Mouse (Mus musculus) liver (tissue): ENCODE data around the gene Gm21750.
"Not testable (repeated sequence)": the region's sequence is repeated elsewhere in the genome, so short reads cannot be mapped to it uniquely, and the experiment has no call there.

Experiments used
- DNase-seq: peaks from one replicate; pipeline ENCODE4 v3.0.0-alpha.2; 2020; ENCODE audit warnings: mixed read lengths

Gm21750 gene

DNA sequence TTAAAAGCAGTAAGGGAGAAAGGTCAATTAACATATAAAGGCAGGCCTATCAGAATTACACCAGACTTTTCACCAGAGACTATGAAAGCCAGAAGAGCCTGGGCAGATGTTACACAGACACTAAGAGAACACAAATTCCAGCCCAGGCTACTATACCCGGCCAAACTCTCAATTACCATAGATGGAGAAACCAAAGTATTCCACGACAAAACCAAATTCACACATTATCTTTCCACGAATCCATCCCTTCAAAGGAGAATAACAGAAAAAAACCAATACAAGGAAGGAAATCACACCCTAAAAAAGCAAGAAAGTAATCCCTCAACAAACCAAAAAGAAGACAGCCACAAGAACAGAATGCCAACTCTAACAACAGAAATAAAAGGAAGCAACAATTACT, at the start of gene Gm21750:
Gm21750 (plus strand) TSS at position 301 of the 400 bp plus-strand sequence.
- DNase-seq, result not testable (repeated sequence)

DNA sequence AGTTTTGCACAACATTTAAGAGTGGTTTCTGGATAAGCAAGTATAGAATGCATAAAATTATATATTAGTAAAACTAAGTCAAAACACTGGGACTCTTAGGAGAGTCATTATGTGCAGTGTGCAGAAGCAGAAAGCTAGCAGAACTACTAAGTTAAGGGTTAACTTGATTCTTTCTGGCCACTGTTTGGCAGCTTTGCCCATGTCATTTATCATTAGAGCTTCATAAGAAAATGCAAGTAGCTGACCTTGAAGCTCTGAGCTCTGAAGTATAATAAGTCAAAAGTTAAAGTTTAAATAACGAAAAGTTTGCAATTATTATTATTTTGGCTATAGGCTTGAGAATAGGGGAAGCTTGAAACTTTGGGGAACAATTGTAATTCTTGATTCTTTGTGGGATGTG, 46.1 kb upstream of the Gm21750 start:
- not testable (repeated sequence) for DNase-seq

DNA sequence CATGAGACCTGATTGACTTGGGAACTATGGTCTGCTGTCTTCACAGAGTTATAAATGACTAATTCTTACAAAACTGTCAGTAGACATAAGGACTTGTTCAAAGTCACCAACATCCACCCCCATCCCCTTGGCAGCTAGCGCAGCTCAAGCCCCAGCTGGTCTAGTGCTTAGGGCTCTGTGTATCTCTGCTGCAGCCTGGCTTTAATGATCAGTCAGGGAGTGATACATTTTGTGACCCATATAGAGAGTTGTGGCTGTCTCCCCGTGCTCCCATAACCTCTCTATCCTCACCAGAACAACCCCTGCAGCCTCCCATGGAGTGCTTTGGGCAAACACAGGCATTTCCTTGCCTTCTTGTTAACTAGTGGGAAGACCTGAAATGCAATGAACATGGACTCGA, 40.1 kb upstream of the Gm21750 start:
- no peak for DNase-seq

DNA sequence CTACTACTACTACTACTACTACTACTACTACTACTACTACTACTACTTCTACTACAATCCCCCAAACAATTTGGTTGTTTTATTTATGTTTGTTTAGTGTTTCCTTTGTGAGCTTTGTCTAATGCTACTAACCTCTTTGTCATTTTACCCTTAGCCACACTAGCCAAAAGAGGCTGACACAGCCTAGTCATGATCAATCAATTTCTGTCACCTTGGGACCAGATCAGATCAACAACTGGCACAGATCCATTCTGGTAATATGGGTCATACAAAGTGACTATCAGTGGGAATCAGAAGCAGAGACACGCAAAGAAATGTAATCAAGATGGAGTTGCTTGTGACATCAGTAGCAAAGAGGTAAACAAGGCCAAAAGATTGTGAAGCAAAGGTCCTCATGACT, 38.0 kb upstream of the Gm21750 start:
- DNase-seq, result no peak

DNA sequence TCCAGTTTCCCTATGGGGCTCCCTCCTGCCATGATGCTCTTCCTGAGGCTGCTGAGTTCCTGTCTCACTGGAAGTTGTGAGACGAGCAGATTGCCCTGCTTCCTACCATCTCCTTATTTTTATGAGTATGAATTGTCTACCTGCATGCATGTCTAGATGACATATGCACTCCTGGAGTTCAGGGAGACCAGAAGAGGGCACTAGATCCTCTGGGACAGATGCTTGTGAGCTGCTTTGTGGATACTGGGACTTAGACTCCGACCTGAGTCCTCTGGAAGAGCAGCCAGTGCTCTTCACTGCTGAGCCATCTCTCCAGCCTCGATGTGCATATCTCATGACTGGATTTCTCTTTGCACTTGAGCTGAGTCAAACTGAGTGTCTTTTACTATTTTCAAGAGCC, 35.6 kb upstream of the Gm21750 start:
- DNase-seq, result no peak

DNA sequence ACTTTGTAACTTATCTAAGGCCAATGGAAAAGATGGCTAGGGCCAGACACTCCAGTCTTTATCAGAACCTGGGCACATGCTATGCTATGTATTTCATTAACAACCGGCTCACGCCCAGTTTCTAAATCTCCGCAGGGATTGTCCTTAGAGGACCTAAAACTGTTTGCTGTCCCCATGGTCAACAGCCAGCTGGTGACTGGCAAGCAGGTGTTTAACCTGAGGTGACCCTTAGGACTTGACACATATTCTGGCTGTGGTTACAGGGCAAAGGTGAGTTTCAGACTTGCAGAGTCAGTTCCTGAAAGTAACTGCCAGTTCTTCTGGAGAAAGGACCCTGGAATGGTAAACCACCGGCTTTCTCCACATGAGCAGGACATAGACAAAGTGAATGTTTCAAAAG, 29.5 kb upstream of the Gm21750 start:
- DNase-seq, result no peak

DNA sequence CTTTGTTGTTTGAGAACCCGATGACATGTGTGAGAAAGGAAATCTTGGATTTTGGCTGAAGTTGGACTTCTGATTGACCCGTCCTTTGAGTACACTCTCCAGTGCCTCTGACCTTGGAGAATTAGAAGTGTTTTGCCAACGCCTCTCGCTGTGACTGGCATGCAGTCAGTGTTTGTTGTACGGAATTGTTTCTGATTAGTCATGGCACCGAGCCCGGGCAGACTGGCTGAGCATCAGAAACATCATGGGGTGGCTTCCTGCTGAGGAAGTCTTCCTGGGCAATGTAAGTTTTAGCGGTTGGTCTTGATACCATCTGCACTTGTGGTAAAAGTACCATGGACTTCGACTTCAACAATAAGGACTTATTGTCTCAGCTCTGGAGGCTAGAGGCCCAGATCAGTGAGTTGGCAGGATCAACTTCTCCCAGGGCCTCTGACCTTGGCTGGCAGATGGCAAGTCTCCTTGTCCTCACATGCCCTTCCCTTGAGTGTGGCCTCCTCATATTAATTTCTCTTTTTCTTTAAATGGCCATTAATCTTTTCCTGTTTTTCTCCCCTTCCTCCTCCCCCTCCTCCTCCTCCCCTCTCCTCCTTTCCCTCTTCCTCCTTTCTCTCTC, 28.3 kb upstream of the Gm21750 start:
- DNase-seq, result no peak

DNA sequence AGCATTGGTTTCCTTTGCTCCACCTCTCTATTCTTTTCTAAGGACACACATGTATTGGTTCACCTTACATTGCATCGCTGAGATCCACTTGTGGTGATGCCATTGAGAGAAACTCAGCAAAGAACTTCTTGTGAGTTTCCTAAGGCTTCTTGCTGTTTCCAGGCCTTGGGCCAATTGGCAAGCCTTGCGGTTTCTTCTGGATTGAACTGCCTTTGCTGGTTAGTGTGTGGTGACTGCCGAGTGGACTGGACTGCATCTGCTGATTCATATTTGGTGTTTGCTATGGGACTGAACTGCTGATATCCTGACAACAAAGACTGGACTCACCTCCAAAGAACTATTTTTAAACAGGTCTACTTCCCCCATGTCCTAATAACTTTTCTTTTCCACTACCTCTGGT, 26.7 kb upstream of the Gm21750 start:
- DNase-seq, result no peak

DNA sequence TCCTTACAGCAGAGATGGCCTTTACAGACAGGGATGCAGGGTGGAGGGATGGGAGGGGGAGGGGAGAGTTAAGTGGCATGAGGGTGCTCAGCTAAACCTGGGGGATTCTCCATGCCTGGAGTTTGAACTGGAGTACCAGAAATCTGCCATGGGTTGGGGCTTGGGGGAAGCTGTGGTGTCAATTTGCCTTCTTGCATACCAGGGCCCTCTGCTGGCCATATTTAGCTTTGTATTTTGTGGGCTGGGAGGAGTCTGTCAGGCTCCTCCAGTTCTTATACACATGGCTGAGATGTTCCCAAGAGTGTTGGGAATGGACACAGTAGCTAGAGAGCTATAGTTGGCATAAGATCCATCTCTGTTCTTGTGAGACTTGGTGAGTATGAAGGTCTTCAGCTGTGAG, 23.6 kb upstream of the Gm21750 start:
- DNase-seq, result no peak

DNA sequence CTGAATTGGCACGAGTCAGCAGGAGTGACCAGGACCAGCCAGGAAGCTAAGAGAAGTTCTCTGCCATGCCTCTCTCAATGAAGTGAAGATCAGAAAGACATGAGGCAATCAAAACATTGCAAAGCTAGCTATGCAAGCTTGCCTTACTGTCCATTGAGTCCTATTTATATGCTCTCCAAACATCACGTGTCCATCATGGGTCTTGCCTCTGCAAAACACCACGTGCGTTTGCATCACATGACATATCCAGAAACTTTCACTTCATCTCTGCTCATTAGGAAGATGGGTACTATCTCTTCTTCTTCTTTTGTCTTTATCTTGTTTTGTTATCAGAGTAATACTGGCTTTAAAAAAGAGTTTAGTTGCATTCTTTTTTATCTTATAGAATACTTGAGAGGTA, 10.8 kb upstream of the Gm21750 start:
- DNase-seq, result no peak

DNA sequence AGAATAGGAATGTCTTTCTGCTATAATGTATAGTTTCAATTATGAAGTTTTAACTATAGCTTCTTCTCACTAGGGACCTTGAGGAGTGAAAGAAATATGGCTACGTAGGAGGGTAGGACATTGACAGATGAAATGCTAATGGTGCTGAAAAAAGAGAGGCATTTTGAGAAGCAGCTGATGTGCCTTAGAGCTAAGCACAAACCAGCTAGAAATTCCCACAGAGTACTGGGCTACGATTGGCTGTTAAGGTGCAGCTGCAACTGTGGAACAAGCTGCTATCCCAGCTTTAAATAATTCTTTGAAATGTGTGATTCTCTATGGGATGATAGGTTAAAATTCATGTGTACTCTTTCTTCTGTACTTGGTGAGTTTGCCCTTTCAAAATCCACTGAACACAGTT, 9.1 kb downstream of the Gm21750 start:
- DNase-seq, result no peak

DNA sequence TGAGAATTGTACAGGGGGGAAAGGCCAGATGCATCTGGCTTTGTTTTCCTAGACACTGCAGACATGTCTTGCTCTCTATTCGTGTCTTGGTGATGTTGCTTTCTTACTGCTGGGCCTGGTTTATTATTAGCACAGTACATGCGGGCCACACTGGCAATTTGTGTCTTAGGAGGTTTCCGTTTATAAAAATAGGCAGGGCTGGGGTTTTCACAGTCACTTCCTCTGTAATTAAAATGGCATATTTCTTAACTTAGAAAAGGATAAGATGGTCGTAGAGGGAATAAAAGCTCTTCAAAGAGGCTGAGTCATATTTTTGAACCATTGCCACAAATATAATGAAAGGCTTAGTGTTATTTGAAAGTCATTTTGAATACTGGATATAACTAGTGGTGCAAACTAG, 26.7 kb downstream of the Gm21750 start:
- DNase-seq, result no peak

DNA sequence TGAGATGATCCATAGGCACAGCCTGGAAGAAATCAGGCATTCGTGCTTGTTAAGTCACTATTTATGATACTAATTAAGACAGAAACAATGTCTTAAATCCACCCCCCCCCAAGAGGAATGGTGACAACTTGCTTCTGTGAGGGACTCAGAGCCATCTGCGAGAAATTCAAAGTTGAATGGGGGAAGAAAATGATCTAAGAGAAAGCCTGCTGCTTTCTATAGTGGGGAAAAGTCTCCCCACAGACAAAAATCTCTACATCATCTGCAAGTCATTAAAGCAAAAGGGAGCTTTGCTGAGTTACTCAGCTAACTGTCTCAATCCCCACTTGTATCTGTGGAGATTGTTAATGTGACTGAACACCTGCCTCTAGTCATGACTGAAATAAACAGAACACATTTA, 27.4 kb downstream of the Gm21750 start:
- no peak for DNase-seq

DNA sequence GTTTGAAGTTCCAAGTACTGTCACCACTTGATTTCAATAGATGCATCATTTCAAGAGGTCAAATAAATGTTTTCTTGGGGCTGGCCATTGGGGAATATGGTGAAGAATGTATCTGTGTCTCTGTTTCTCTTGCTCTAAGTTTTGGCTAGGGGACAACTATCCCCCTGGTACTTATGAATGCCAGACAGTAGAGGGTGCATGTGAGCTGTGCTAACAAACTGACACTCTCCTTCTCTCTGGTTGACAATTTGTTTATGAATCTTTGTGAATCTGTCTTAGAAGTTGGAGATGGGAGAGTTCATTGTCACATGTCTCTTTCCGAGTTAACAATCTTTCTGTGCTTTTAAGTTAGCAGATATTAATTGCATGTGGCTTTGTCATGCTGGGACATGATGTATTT, 39.2 kb downstream of the Gm21750 start:
- no peak for DNase-seq

DNA sequence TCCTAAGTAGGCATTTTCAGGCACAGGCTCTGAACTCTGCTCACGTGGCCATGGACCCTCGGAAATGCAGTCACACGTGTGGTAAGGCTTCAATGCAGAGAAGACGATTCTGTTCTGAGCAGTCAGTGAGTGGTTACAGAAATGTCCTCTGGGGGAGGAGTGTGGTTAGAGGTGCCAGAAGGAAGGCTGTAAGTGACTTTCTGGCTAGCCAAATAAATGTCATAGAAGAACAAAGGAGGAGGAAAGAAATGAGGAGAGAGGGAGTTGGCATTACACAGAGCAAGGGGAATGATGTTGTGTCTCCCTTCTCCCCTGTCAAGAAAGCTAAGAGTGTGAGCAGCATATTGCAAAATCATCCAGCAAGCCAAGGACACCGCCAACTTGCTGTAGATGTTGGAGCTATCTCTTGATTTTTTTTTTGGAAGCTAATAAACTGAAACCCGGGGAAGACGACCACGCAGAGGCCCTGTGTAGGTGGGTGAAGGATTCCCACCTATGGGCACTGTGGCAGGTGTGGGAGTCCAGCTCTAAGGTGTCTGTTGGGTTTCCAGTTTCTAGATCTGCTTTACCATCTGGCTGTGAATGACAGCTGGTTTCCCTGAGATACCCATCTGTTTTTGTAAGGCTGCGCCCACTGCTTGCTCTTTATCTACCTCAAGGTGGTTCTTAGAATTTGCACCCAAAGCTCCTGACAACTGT, 48.5 kb downstream of the Gm21750 start:
- no peak for DNase-seq
